Mouse (Mus musculus) heart, postnatal 0 days (tissue): ENCODE measurements at regions not wholly inside any gene's neighbourhood (a gene's known extent, or its start where the extent isn't known, plus 50 kb on each side); places are given as distances from the start of the nearest gene placed in this dataset.

Source experiments
- ATAC-seq: fragments of 200-750 bp; cut with Nextera tagmentation; 2 replicates; pipeline ENCODE4 v1.8.0; 2017; ENCODE audit warnings: low read depth, moderate number of reproducible peaks, moderate library complexity; ENCODE audit not compliant: insufficient read depth
- DNase-seq: peaks from one replicate; pipeline ENCODE4 v3.0.0-alpha.2; 2016; ENCODE audit warnings: low spot score
- H3K27ac ChIP-seq: fragments of 300-500 bp; sonication (generic); 2 replicates; pipeline ENCODE4 v1.5.1; 2014; ENCODE audit warnings: low read depth, mild to moderate bottlenecking
- H3K27me3 ChIP-seq: fragments of 300-500 bp; sonication (generic); 2 replicates; pipeline ENCODE4 v1.6.1; 2014; ENCODE audit warnings: low read length, mixed read lengths; ENCODE audit not compliant: control insufficient read depth, insufficient read depth
- H3K36me3 ChIP-seq: fragments of 300-500 bp; sonication (generic); replicated peaks from 2 replicates; pipeline ENCODE4 v1.6.1; 2014; ENCODE audit warnings: low read length, mixed read lengths; ENCODE audit not compliant: control insufficient read depth, insufficient read depth
- H3K4me1 ChIP-seq: fragments of 300-500 bp; sonication (generic); 2 replicates; pipeline ENCODE4 v1.6.1; 2014; ENCODE audit warnings: antibody characterized with exemption; ENCODE audit not compliant: control insufficient read depth, insufficient read depth
- H3K4me2 ChIP-seq: fragments of 300-500 bp; sonication (generic); 2 replicates; pipeline ENCODE4 v1.6.1; 2014; ENCODE audit warnings: low read depth, mild to moderate bottlenecking, low read length, moderate library complexity
- H3K4me3 ChIP-seq: fragments of 300-500 bp; sonication (generic); 2 replicates; pipeline ENCODE4 v1.5.1; 2014; ENCODE audit warnings: low read depth, low read length
- H3K9ac ChIP-seq: fragments of 300-500 bp; sonication (generic); replicated peaks from 2 replicates; pipeline ENCODE4 v1.6.1; 2014; ENCODE audit warnings: low read depth, low read length, mixed read lengths
- H3K9me3 ChIP-seq: fragments of 300-500 bp; sonication (generic); replicated peaks from 2 replicates; pipeline ENCODE4 v1.6.1; 2016; ENCODE audit warnings: low read length; ENCODE audit not compliant: control insufficient read depth
- CTCF ChIP-seq: IDR thresholded peaks from 2 replicates; pipeline ENCODE4 v1.5.1; 2016; ENCODE audit warnings: antibody characterized with exemption, control low read depth, low read depth
- EP300 ChIP-seq: IDR thresholded peaks from 2 replicates; pipeline ENCODE4 v1.6.1; 2016; ENCODE audit warnings: antibody characterized with exemption, low read depth
- WGBS: fragments of 180-500 bp; shearing (Covaris S2); extraction: QIAGEN DNeasy Blood & Tissue Kit; methylation state at CpG from one replicate; pipeline ENCODE4 v1.1.7; 2014; 5-methylcytosine and 5-hydroxymethylcytosine counted together

GRCm38 (mm10) chr4:31861172-31861571 is 102.7 kb upstream of the Map3k7 start:
- DNase-seq: no peak
- WGBS: 51% methylated on average over 3 of the region's 3 CpGs
- Histone ChIP-seq H3K9me3 (no peaks in the 10 kb centered on the region), H3K4me2 (no peak overlapping the region), H3K9ac (no peak overlapping the region), H3K36me3 (no peaks in the 10 kb centered on the region), H3K27ac (no peak overlapping the region), H3K27me3 (no peaks in the 10 kb centered on the region), H3K4me1 (no peaks in the 10 kb centered on the region), H3K4me3 (no peak overlapping the region)
- ATAC-seq: no peak
- TF ChIP-seq EP300: no peak
- TF ChIP-seq CTCF: no peak

GRCm38 (mm10) chr4:31872985-31873983 is 90.6 kb upstream of the Map3k7 start:
- Histone ChIP-seq H3K4me1 (0 out of 2 replicates have a peak, but pooled peaks cover 4% of the 10 kb centered on the region), H3K4me3 (no peak overlapping the region), H3K9ac (no peak overlapping the region), H3K36me3 (no peaks in the 10 kb centered on the region), H3K9me3 (no peaks in the 10 kb centered on the region), H3K4me2 (no peak overlapping the region), H3K27ac (peak overlapping the region; percentile 5; the same call in 1 of the 2 replicates), H3K27me3 (no peaks in the 10 kb centered on the region)
- TF ChIP-seq EP300: no peak
- TF ChIP-seq CTCF: no peak
- DNase-seq (peak; percentile 69), ATAC-seq (peak; percentile 95)
- WGBS: 65% methylated on average over 9 of the region's 9 CpGs

DNA sequence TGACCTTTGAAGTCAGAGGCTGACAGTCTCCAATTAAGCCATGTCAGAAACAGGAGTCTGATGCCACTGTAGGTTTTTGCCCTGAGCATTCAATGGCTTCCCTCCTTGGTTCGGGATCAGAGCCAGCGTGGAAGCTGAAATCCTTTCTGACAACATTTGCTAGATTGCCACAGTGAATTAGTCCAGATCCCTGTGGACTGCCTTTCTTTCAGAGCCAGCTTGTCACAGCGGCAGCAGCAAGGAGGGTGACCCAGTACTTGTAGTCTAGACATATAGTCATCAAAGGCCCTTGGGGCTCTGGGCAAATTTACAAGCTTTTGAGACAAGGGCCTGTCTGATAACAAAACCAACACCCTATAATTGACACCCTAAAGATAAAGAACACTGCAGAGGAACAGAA is 86.5 kb upstream of the Map3k7 start:
- peak; percentile 24; the same call in 1 of the 2 replicates for ATAC-seq
- Histone ChIP-seq H3K4me1 (0 out of 2 replicates have a peak, but pooled peaks cover 11% of the 10 kb centered on the region), H3K36me3 (no peaks in the 10 kb centered on the region), H3K27ac (peak overlapping the region; percentile 26; the same call in 1 of the 2 replicates), H3K4me2 (no peak overlapping the region), H3K9me3 (no peaks in the 10 kb centered on the region), H3K27me3 (no peaks in the 10 kb centered on the region), H3K4me3 (no peak overlapping the region), H3K9ac (no peak overlapping the region)
- WGBS: 15% methylated on average over 3 of the region's 3 CpGs
- TF ChIP-seq EP300 (no peak), CTCF (no peak)
- DNase-seq: no peak

DNA sequence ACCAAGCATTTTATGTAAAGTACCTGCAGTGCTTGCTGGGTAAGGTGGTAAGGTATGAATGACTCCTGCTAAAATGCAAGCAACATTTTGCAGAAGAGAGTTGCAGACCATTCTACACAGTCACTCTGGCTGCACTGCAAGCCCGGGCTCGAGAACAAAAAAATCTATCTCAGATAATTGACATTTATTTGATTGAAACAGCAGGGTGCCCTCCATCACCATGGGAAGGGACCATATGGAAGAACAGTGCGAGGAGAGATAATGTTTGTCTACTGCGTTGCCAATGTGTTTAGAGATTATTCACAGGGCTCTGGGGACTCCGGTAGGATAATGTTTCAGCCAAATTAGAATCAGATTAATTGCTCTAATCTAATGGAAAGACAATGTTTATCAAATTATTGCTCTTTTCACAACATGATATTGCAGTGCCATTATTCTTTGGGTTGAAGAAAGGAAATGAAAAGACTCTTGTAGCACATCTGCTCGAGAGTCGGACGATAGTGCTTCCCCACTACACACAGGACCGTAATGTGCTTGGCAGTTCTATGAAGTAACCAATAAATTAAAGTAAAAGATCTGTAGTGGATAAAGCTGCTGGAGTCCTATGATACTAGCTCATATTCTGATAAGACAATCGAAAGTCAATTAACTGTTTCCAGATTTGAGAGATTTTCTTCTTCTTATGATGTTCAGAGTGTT is 85.3 kb upstream of the Map3k7 start:
- no peak overlapping the region for H3K27ac ChIP-seq
- H3K36me3 ChIP-seq: no peaks in the 10 kb centered on the region
- no peak overlapping the region for H3K4me2 ChIP-seq
- no peaks in the 10 kb centered on the region for H3K9me3 ChIP-seq
- WGBS: 66% methylated on average over 10 of the region's 10 CpGs
- DNase-seq: no peak
- H3K4me3 ChIP-seq: no peak overlapping the region
- 0 out of 2 replicates have a peak, but pooled peaks cover 9% of the 10 kb centered on the region for H3K4me1 ChIP-seq
- no peak for ATAC-seq
- no peak for TF ChIP-seq EP300
- TF ChIP-seq CTCF: no peak
- H3K27me3 ChIP-seq: no peaks in the 10 kb centered on the region
- H3K9ac ChIP-seq: no peak overlapping the region

GRCm38 (mm10) chr4:31879192-31879585 is 84.7 kb upstream of the Map3k7 start:
- WGBS: 24% methylated on average over 5 of the region's 5 CpGs
- ATAC-seq (no peak), DNase-seq (no peak)
- H3K27ac ChIP-seq: no peak overlapping the region
- TF ChIP-seq EP300: no peak
- no peak; the same call in 1 of the 2 replicates for TF ChIP-seq CTCF
- no peak overlapping the region for H3K4me3 ChIP-seq
- no peaks in the 10 kb centered on the region for H3K36me3 ChIP-seq
- no peaks in the 10 kb centered on the region for H3K27me3 ChIP-seq
- H3K9ac ChIP-seq: no peak overlapping the region; the same call in 1 of the 2 replicates
- H3K4me2 ChIP-seq: peak overlapping the region; percentile 45
- 0 out of 2 replicates have a peak, but pooled peaks cover 6% of the 10 kb centered on the region for H3K4me1 ChIP-seq
- no peaks in the 10 kb centered on the region for H3K9me3 ChIP-seq
